Mouse (Mus musculus) right cerebral cortex, postnatal 10 days (tissue): ENCODE data around the gene Fam174b.
A peak's percentile ranks its signal among the peaks of the same experiment; 100 is the strongest.

Experiments
- DNase-seq, 2 experiments: peaks; one replicate each; pipeline ENCODE4 v3.0.0; 2021; ENCODE audit warnings: low spot score in 2 of 2

Fam174b gene

DNA sequence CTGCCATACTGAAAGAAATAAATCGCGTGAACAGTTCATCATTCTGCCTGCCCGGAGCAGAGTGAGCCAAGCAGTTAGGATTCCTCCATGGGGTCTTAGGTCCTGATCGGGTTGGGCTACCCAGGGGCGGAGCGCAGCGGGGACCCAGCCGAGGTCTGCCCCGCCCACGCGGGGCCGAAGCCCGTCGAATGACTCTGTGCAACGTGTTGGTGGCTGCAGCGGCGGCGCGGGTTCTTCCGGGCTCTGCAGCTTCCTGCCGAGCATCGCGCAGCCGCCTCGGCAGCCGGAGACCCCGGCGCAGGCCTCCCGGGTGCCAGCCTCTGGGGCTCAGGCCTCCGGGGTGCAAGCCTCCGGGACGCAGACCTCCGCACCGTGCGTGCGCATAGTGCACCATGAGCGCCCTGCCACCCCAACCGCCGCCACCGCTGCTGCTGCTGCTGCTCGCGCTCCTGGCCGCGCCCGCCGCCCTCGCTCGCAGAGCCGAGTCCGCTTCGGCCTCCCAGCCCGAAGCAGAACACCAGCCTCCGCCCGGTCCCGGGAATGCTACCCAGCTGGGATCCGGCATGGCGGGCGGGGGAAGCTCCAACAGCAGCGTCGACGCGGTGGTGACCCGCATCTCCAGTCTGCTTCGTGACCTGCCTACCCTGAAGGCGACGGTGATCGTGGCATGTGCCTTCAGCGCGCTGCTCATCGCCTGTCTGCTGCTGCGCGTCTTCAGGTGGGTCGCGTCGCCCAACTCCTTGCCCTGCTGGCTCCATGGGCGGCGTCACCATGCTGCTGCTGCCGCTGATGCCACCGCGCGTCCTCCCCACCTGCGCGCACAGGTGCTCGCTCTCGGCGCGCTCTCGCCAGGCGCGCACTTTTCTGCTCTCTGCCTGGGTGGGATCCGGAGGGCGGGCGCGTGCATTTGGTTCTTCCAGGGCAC is at the start of gene Fam174b:
Fam174b (plus strand) TSS at position 192 of the 925 bp plus-strand sequence.
- DNase-seq = peak; percentile 85 to 86

GRCm38 (mm10) chr7:73697092-73697491 is 43.0 kb upstream of the Fam174b start:
- DNase-seq = no peak

- no peak for DNase-seq
Measured at GRCm38 (mm10) chr7:73704305-73704704, 35.8 kb upstream of the Fam174b start.

- DNase-seq = no peak
Measured at GRCm38 (mm10) chr7:73713506-73713905, 26.6 kb upstream of the Fam174b start.

- DNase-seq = peak; percentile 47 to 61
Measured at GRCm38 (mm10) chr7:73715928-73716749, 24.0 kb upstream of the Fam174b start.

DNA sequence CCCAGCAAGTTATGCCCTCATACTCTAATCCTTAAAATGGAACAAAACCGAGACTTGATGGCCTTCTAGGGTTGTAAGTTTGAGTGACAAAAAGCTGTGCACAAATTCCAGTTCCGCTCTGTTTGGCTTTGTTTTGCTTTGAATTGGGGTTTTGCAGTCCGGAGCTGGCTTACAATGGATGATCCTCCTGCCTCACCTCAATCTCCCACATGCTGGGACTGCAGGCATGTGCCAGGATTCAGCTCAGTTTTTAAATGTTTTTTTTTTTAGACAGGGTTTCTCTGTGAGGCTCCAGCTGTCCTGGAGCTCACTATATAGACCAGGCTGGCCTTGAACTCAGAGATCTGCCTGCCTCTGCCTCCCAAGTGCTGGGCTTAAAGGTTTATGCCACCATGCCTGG is 23.3 kb upstream of the Fam174b start:
- no peak for DNase-seq

DNA sequence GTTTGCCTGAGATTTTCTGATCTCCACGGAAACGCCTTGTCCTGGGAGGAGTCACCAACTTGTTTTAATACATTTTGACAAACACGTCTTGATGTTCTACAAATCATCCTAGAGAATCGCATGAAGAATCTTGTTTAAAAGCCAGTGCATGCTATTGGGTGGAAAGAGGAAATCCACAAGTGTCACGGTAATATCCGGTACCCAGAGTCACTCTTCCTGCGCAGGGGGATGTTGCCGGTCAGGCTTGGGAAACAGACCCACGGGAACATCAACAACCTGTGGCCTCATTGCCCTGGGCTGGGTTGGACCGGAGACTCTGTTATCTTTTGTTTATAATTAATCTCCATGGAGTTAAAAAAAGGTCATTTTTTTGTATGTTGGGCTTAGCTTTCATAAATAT is 22.1 kb upstream of the Fam174b start:
- DNase-seq = no peak

DNA sequence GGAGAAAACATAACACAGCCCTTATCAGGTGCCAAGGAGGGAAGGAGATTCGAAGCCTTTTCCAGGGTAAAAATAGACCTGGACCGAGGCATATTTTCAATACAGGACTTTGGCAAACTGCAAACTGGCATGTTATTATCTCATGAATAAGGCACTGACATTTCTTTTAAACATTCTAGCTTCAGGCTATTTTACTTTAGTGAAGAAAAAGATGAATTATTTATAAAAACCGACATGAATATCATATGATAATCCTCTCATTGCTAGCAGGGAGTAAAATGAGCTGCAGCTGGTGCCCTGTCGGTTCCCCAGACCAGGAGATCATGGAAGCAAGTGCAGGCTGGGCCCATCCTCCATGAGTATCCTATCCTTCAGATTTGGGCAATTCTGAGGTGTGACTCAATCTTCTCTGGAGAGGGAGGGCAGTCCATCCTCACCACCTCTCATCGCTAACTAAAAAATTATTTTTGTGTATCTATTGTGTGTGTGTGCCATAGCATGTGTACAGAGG is 21.6 kb upstream of the Fam174b start:
- DNase-seq = no peak

DNA sequence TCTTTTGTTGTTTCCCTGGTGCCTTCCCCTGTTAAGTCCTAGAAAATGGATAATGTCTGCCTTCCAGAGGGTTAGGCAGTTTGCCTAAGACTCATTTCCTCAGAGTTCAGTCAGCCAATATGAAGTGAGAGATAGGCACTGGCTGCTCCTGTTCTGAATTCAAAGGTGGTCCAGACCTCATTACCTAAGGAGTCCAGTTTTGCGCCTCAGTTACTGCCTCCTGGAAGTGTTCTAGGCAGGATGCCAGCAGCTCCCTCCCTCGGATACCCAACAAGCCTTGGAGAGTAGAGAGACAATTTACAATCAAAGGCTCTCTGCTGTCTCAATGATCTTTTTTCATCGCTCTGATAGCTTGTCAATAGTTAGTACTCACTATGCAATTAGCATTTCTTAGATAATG is 19.1 kb upstream of the Fam174b start:
- peak in 1 of 2 experiments; percentile 62 for DNase-seq

DNA sequence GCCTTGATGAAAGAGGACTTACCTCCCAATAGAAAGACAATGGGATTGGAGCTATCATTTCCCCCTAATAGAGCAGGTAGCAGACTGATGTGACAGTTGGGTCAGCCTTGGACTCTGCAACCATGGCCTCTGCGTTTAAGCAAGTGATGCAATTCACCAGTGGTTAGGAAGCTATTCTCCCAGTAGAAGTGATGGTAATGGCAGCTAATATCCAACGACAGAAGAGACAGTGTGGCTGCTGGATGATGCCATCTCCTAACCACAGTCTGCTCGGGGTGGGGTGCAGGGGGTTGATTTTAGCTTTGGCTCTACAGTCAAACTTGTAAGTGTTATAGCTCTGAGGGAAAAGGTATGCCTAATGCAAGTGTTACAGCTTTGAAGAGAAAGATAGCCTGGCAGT is 18.3 kb upstream of the Fam174b start:
- DNase-seq = no peak

GRCm38 (mm10) chr7:73729913-73730312 is 10.2 kb upstream of the Fam174b start:
- DNase-seq = no peak

- no peak for DNase-seq
Measured at GRCm38 (mm10) chr7:73730430-73731022, 9.6 kb upstream of the Fam174b start.

- DNase-seq = no peak
Measured at GRCm38 (mm10) chr7:73736046-73736445, 4.1 kb upstream of the Fam174b start.

DNA sequence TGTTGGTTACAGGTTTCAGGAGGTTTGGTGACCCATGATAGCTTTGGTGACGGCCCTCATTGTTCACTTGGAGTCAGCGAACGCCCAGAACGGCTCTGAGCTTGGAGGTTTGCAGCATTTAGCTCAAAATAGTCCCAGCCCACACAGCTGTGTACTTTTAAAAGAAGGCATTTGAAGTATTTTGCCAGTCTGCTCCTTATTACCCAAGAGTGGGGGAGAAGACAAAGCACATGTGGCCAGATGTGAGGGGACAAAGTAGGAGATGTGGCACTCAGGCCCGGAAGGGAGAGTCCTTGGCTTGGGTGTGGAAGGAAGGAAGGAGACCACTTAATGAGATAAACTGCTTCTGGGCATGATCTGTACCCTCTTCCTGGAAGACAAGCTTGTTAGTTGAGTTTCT is 1.3 kb downstream of the Fam174b start:
- DNase-seq = no peak

DNA sequence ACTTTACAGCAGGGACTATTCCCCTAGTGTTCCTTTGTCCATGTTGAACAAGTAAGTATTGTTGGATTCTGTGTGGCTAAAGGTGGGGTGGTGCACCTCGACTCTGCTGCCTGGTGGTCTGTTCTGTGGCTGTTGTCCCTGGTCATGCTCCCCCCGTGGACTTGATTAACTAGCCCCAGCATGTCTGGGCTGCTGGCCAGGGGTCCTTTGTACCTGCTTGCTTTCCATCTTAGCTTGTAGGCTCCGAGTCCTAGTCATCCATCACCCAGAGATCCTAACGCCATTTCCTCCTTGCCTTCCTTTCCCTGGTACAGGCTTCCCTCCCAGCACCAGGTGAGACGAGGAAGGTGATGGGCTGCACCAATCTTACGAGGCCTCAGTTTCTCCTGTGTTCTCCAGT is 1.7 kb downstream of the Fam174b start:
- no peak for DNase-seq

DNA sequence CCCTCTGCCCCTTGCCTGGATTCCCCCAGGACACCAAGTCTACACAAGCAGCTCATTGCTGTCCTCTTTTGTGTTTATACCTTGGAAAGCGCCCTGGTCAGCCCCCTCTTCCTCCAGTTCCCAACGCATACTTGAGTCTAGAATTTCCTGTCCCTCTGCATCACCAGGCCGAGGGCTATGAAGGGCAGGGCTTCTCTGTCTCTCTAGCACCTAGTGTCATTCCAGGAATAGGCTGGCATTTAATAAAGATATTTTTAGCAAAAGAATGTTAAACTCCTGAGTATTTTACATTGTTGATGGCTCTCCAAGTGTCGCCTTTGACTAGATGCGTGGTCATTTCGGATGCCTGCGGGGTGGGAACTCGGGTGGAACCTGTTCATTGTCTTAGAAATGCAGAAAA is 3.0 kb downstream of the Fam174b start:
- DNase-seq = no peak

GRCm38 (mm10) chr7:73743831-73744370 is 3.8 kb downstream of the Fam174b start:
- no peak for DNase-seq

DNA sequence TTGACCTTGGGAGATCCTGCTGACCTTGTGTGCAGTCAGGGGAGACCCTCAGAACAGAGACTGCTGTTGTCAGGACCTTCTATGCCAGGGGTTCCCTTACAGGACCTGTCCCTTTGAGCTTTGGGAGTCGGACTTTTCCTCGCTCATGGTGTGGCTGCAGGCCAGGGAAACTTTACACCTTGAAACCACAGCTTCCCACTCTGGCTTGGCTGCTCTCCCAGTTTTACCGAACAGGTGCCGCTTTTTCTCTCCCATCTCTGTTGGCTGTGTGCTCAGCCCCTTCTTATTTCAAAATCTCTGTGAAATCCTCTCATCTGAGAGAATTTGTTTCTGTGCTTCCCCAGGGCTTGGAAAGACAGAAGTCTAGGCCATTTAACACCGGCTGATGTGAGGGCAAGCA is 5.8 kb downstream of the Fam174b start:
- no peak for DNase-seq

DNA sequence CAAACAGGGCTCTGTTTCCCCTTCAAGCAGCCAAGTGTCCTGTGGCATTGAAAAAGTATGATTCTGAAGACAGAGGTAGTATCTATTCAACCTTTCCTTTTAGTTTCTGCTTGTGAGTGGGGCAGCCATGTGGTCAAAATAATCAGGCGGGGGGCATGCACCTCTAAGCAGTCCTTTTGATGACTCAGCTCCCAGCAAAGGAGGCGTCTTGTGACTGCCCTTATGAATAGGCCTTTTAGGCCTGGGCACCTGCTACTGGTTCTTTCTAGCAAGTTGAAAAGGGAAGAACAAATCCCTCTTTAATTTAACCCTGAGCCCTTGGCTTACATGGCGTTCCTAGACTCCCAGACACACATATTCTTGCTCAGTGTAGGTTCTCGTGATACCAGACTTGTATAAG is 6.7 kb downstream of the Fam174b start:
- DNase-seq = no peak

DNA sequence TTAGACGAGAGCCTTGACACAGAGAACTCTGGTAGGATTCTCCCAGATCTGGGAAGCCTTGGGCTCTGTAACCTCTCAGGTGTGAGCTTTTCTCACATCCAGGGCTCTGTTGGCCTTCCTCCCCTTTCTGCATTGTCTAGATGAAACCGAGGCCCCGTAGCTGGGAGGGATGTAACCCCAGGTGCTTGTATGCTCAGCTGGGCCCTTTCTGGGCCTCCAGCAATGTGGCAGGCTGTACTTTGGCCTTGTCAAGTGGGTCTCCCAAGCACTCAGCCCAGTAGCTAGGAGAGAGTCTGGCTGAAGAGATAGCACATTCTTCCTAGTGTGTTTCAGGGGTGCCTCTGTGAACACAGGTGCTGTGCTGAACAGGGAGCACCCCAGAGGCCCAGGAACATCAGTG is 7.4 kb downstream of the Fam174b start:
- no peak for DNase-seq

GRCm38 (mm10) chr7:73748437-73749108 is 8.5 kb downstream of the Fam174b start:
- DNase-seq = no peak
